Mouse (Mus musculus): Measurements from ENCODE around the gene Yipf6.
"Not testable (repeated sequence)": the region's sequence is repeated elsewhere in the genome, so short reads cannot be mapped to it uniquely, and the experiment has no call there.

Gene Yipf6

GRCm38 (mm10) chrX:98936101-98936500 is at the start of gene Yipf6:
TSS of gene Yipf6 (plus strand) at chrX:98936316.
- no peak for DNase-seq (ENCODE audit: low spot score)

GRCm38 (mm10) chrX:98890072-98890405 is 46.1 kb upstream of the Yipf6 start:
- DNase-seq (ENCODE audit: low spot score) = no peak

DNA sequence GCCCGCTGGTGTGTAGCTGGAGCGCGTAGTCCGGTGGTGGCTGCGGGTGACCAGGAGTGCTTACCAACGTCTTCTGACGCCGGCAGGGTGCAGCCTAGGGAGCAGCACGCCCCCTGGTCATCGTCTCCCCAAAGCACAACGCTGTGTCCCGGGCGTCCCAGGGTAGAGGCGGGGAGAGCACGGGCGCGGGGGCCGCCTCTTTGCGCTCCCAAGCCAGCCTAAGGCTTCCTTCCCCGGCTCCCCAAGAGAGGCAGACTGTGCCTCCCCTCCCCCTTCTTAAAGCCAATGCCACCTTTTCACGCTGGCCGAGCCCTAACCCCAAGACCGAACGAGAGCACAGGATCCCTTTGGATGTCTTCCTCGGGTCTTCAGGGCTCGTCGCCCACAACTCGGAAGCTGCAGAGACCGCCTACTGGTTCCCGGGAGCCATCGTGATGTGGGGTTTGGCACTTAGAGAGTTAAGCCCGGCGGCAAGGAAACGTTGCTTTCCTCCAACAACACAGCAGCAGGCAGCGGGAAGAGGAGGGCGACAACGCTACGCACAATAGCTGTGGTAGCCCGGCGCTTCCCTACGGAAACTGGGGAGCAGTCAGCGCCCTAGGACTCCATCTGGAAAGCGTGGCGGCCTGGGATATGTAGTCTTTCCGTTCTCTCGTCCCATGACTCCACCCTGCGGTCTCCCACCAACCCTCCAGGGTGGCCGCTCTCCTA is 45.6 kb upstream of the Yipf6 start, which contains the start of gene Ophn1:
TSS of gene Ophn1 (minus strand) at position 620 of the 711 bp plus-strand sequence.
- peak; percentile 75 for DNase-seq (ENCODE audit: low spot score)

- no peak for DNase-seq (ENCODE audit: low spot score)
Measured at GRCm38 (mm10) chrX:98898307-98898706, 37.8 kb upstream of the Yipf6 start.

GRCm38 (mm10) chrX:98904226-98904625 is 31.9 kb upstream of the Yipf6 start:
- DNase-seq (ENCODE audit: low spot score) = no peak

- DNase-seq (ENCODE audit: low spot score) = no peak
Measured at GRCm38 (mm10) chrX:98908910-98909309, 27.2 kb upstream of the Yipf6 start.

- DNase-seq (ENCODE audit: low spot score) = peak; percentile 58
Measured at GRCm38 (mm10) chrX:98919423-98919822, 16.7 kb upstream of the Yipf6 start.

- DNase-seq (ENCODE audit: low spot score) = peak; percentile 92
Measured at GRCm38 (mm10) chrX:98936707-98937554, 815 bp downstream of the Yipf6 start.

DNA sequence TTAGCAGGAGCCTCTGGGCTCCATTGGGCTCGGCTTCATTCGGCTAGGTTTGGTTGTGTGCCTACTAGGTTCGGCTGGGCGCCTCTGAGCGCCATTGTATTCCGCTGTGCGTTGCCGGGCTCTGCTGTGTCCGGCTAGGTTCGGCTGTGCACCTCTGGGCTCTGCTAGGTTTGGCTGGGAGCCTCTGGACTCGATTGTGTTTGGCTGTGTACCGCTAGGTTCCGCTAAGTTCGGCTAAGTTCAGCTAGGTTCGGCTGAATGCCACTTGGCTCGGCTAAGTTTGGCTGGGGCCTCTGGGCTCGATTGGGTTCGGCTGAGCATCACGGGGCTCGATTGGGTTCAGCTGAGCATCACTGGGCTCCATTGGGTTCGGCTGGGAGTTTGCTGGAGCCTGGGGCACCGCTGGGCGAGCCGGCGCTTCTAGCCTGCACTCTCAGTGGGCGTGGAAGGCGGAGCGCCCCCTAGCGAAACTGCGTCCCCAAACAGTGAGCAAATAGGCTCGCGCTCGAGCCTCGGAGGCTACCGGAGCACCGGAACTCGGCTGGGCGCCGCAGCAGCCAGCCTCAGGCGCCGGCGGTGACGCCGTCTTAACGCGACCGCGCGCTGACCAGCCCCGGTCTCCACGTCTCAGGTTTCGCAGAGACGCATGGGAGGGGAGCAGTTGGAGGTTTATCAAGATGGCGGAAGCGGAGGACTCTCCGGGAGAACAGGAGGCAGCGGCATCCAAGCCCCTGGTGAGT is 1.6 kb downstream of the Yipf6 start:
- DNase-seq (ENCODE audit: low spot score) = peak; percentile 95

- DNase-seq (ENCODE audit: low spot score) = peak; percentile 72
Measured at GRCm38 (mm10) chrX:98953941-98954340, 17.8 kb downstream of the Yipf6 start.

DNA sequence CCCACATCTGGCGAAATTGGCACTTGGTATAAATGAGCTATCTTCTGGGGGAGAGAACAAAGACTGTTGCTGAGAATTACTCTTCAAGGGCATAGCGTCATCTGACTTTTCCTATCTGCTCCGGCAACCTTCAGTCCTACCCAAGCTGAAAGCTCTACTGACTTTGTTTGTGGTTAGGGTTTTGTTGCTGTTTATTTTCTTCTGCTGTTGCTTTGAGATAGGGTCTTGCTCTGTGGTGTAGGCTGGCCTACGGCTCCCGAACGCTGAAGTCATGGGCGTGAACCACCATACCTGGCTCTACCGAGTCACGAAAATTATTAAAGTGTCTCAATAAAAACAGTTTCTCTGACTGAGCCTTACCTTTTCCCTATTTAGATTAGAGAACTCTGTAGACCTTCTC is 22.2 kb downstream of the Yipf6 start:
- no peak for DNase-seq (ENCODE audit: low spot score)

DNA sequence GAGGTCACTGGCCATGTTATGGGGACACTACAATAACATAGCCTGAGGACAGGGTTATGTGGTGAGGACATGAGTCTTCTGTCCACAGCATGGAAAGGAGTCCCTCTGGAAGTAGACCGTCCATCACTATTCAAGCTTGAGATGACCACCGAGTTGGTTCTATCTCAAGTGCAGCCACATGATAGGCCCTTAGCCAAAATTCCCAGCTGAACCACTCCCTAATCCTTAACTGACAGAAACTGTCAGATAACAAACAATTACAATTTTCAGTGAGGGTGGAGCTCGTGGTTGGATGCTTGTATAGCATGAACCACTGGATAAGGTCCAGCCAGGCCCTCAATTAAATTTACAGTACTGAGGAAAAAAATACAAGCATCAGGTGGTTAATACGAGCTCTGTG is 22.9 kb downstream of the Yipf6 start:
- no peak for DNase-seq (ENCODE audit: low spot score)

DNA sequence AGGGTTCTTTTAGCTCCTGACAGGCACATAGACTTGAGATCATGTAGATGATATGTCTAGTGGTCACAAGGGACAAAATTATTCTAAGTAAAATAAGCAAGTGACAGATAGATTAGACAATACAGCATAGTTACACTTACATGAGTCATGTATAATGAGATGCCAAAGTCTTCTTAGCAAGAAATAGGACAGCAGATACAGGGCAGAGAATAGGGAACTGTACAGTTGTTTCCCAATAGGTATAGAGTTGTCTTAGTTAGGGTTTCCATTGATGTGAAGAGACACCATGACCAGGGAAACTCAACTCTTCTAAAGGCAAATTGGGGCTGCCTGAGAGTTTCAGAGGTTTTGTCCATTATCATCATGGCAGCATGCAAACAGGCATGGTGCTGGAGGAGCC is 27.6 kb downstream of the Yipf6 start:
- no peak for DNase-seq (ENCODE audit: low spot score)

DNA sequence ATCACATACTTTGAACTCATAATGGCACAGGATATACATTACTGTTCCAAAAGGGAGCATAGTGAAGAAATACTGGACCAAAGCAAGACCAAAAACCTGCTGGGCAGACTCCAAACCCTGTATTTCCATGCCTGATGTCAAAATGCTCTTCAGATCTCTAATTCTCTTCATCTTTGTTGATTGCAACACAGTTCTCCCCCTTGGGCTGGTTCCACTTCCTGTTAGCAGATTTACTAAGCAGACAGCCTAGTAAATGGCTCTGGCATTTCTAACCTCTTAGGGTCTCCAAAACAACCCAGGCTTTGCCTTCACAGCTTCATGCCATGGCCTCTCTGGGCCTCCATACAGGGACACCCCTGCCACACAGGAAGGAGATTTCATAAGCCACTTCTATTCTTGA is 28.4 kb downstream of the Yipf6 start:
- DNase-seq (ENCODE audit: low spot score) = no peak

- DNase-seq (ENCODE audit: low spot score) = not testable (repeated sequence)
Measured at GRCm38 (mm10) chrX:98986611-98987010, 50.5 kb downstream of the Yipf6 start.

GRCm38 (mm10) chrX:98989574-98989973 is 53.5 kb downstream of the Yipf6 start:
- peak; percentile 71 for DNase-seq (ENCODE audit: low spot score)
